Mouse (Mus musculus): ENCODE results near the gene Gamt.

DNA sequence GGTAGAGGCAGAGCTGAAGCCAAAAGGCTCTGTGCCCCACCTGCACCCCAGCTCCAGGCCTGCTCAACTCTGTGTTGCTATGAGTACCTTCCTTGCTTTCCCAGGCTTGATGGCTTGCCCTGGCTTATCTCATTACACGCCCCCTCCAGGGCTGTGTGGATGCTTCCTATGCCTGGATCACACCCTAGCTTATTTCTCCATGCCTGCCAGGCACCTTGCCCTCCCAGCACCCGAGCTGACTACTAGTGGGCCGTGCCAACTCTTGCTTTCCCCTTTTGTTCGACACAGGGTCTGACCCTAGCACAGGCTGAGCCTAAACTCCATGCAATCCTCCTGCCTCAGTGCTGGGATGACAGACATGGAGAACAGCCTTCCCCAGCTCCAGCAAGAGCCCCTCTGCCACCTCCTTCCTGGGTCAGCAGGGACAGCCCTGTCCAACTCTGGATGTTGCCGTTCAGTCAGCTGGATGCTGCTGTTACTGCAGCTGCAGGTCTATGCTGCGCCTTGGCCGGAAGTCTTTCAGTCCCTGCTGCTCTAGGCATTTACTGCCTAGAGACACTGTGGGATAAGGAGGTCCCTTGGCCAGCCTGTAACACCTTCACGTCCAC is 36.8 kb upstream of the Gamt start:
- TF ChIP-seq CTCF (conservative IDR thresholded peaks at IDR 0.05; ENCODE audit: low read length) (no peak), POU5F1 (IDR thresholded peaks at IDR 0.05; ENCODE audit: borderline replicate concordance, low read length) (no peak), NANOG (IDR thresholded peaks at IDR 0.05; ENCODE audit: borderline replicate concordance, low read length) (no peak)

All from E14TG2a.4 (cell line).